Mouse (Mus musculus): ENCODE data around the gene Vil1. TPM values are rescaled to one million over a fixed set of nuclear protein-coding genes. Genes with fewer than 3 reads are reported as not detected.

Gene Vil1
- total RNA-seq, 2 experiments from 2014 or later = not detected

Other genes starting within 250 kb of the Vil1 start
- not detected in 2 replicates for gene Cxcr1, start 214.7 kb upstream of the Vil1 start, total RNA-seq (2015; ENCODE audit: low replicate concordance)
- gene Cxcr1, start 214.7 kb upstream of the Vil1 start, total RNA-seq (2017; ENCODE audit: low replicate concordance) = not detected in 2 replicates
- gene Arpc2, start 173.3 kb upstream of the Vil1 start, total RNA-seq (2015; ENCODE audit: low replicate concordance) = 283 and 297 TPM in 2 replicates
- gene Arpc2, start 173.3 kb upstream of the Vil1 start, total RNA-seq (2017; ENCODE audit: low replicate concordance) = 147 and 152 TPM in 2 replicates
- gene Gpbar1, start 130.8 kb upstream of the Vil1 start, total RNA-seq (2015; ENCODE audit: low replicate concordance) = not detected in 2 replicates
- gene Gpbar1, start 130.8 kb upstream of the Vil1 start, total RNA-seq (2017; ENCODE audit: low replicate concordance) = not detected in 2 replicates
- 4.6 and 10.4 TPM in 2 replicates for gene Aamp, start 124.6 kb upstream of the Vil1 start, total RNA-seq (2015; ENCODE audit: low replicate concordance)
- 15.3 and 27.6 TPM in 2 replicates for gene Aamp, start 124.6 kb upstream of the Vil1 start, total RNA-seq (2017; ENCODE audit: low replicate concordance)
- gene Pnkd, start 124.4 kb upstream of the Vil1 start, total RNA-seq (2015; ENCODE audit: low replicate concordance) = 7.1 and 17.7 TPM in 2 replicates
- 2.4 TPM in 1 of 2 replicates, not detected in the other for gene Pnkd, start 124.4 kb upstream of the Vil1 start, total RNA-seq (2017; ENCODE audit: low replicate concordance)
- gene Tmbim1, start 103.8 kb upstream of the Vil1 start, total RNA-seq (2015; ENCODE audit: low replicate concordance) = 2.1 and 4.2 TPM in 2 replicates
- 1.9 and 2.6 TPM in 2 replicates for gene Tmbim1, start 103.8 kb upstream of the Vil1 start, total RNA-seq (2017; ENCODE audit: low replicate concordance)
- gene Catip, start 47.3 kb upstream of the Vil1 start, total RNA-seq (2015; ENCODE audit: low replicate concordance) = not detected in 2 replicates
- gene Catip, start 47.3 kb upstream of the Vil1 start, total RNA-seq (2017; ENCODE audit: low replicate concordance) = not detected in 2 replicates
- 20.2 and 37.0 TPM in 2 replicates for gene Slc11a1, start 34.2 kb upstream of the Vil1 start, total RNA-seq (2015; ENCODE audit: low replicate concordance)
- 3.0 and 12.7 TPM in 2 replicates for gene Slc11a1, start 34.2 kb upstream of the Vil1 start, total RNA-seq (2017; ENCODE audit: low replicate concordance)
- gene Ctdsp1, start 17.9 kb upstream of the Vil1 start, total RNA-seq (2015; ENCODE audit: low replicate concordance) = 30.7 and 40.5 TPM in 2 replicates
- 10.5 and 22.8 TPM in 2 replicates for gene Ctdsp1, start 17.9 kb upstream of the Vil1 start, total RNA-seq (2017; ENCODE audit: low replicate concordance)
- 12.1 and 15.4 TPM in 2 replicates for gene Cnot9, start 96.7 kb downstream of the Vil1 start, total RNA-seq (2015; ENCODE audit: low replicate concordance)
- gene Cnot9, start 96.7 kb downstream of the Vil1 start, total RNA-seq (2017; ENCODE audit: low replicate concordance) = 15.9 and 28.2 TPM in 2 replicates
- not detected in 2 replicates for gene Plcd4, start 133.5 kb downstream of the Vil1 start, total RNA-seq (2015; ENCODE audit: low replicate concordance)
- 1.4 TPM in 1 of 2 replicates, not detected in the other for gene Plcd4, start 133.5 kb downstream of the Vil1 start, total RNA-seq (2017; ENCODE audit: low replicate concordance)
- gene Usp37, start 134.9 kb downstream of the Vil1 start, total RNA-seq (2015; ENCODE audit: low replicate concordance) = 7.1 and 9.8 TPM in 2 replicates
- gene Usp37, start 134.9 kb downstream of the Vil1 start, total RNA-seq (2017; ENCODE audit: low replicate concordance) = 12.4 and 28.7 TPM in 2 replicates
- gene Zfp142, start 178.9 kb downstream of the Vil1 start, total RNA-seq (2015; ENCODE audit: low replicate concordance) = 4.6 and 5.2 TPM in 2 replicates
- 2.8 and 4.7 TPM in 2 replicates for gene Zfp142, start 178.9 kb downstream of the Vil1 start, total RNA-seq (2017; ENCODE audit: low replicate concordance)
- gene Bcs1l, start 178.9 kb downstream of the Vil1 start, total RNA-seq (2015; ENCODE audit: low replicate concordance) = 0.77 and 1.5 TPM in 2 replicates
- gene Bcs1l, start 178.9 kb downstream of the Vil1 start, total RNA-seq (2017; ENCODE audit: low replicate concordance) = 0.51 and 2.4 TPM in 2 replicates
- gene Rnf25, start 192.0 kb downstream of the Vil1 start, total RNA-seq (2015; ENCODE audit: low replicate concordance) = 4.4 and 8.4 TPM in 2 replicates
- gene Rnf25, start 192.0 kb downstream of the Vil1 start, total RNA-seq (2017; ENCODE audit: low replicate concordance) = 3.5 and 18.1 TPM in 2 replicates
- not detected in 2 replicates for gene Stk36, start 192.1 kb downstream of the Vil1 start, total RNA-seq (2015; ENCODE audit: low replicate concordance)
- 0.42 TPM in 1 of 2 replicates, not detected in the other for gene Stk36, start 192.1 kb downstream of the Vil1 start, total RNA-seq (2017; ENCODE audit: low replicate concordance)

Measured in erythroblast, adult 5-6 weeks (primary cell).